Mouse (Mus musculus) kidney, postnatal 36 days (tissue): ENCODE data around the gene Il12rb1.
"Not testable (repeated sequence)": the region's sequence is repeated elsewhere in the genome, so short reads cannot be mapped to it uniquely, and the experiment has no call there.

ENCODE experiments used
- DNase-seq, 2 experiments: peaks; one replicate each; pipeline ENCODE4 v3.0.0; 2021 to 2022; ENCODE audit warnings: mixed read lengths in 2 of 2

The Il12rb1 gene

GRCm38 (mm10) chr8:70801830-70802229 lies 6.4 kb upstream of the Il12rb1 start:
- no peak for DNase-seq

- DNase-seq, result no peak
These were observed 5.3 kb upstream of the Il12rb1 start for GRCm38 (mm10) chr8:70802786-70803510.

GRCm38 (mm10) chr8:70803761-70804480 lies 4.3 kb upstream of the Il12rb1 start:
- peak in 1 of 2 experiments; percentile 58 for DNase-seq

- peak; percentile 92 to 96 for DNase-seq
These were observed 3.6 kb upstream of the Il12rb1 start, which contains the start of gene Mast3 for GRCm38 (mm10) chr8:70804481-70805206. Mast3 (minus strand) TSS chr8:70805054.

GRCm38 (mm10) chr8:70806541-70806940 lies 1.7 kb upstream of the Il12rb1 start:
- peak in 1 of 2 experiments; percentile 41 for DNase-seq

GRCm38 (mm10) chr8:70807304-70807703 lies 945 bp upstream of the Il12rb1 start:
- no peak for DNase-seq

GRCm38 (mm10) chr8:70808955-70809701 lies 879 bp downstream of the Il12rb1 start:
- DNase-seq, result no peak

GRCm38 (mm10) chr8:70810962-70811680 lies 2.9 kb downstream of the Il12rb1 start:
- DNase-seq, result no peak

- DNase-seq, result no peak
These were observed 3.8 kb downstream of the Il12rb1 start for GRCm38 (mm10) chr8:70812055-70812454.

GRCm38 (mm10) chr8:70812885-70813284 lies 4.6 kb downstream of the Il12rb1 start:
- no peak for DNase-seq

GRCm38 (mm10) chr8:70816679-70817078 lies 8.4 kb downstream of the Il12rb1 start:
- peak; percentile 61 to 85 for DNase-seq

- DNase-seq, result peak; percentile 84 to 85
These were observed 12.1 kb downstream of the Il12rb1 start for GRCm38 (mm10) chr8:70820101-70820935.

GRCm38 (mm10) chr8:70821399-70821962 lies 13.2 kb downstream of the Il12rb1 start:
- peak; percentile 71 to 87 for DNase-seq

- DNase-seq, result no peak
These were observed 13.7 kb downstream of the Il12rb1 start for GRCm38 (mm10) chr8:70821992-70822391.

- DNase-seq, result not testable (repeated sequence)
These were observed 14.3 kb downstream of the Il12rb1 start for GRCm38 (mm10) chr8:70822594-70822993.

GRCm38 (mm10) chr8:70823802-70824201 lies 15.6 kb downstream of the Il12rb1 start:
- DNase-seq, result no peak

GRCm38 (mm10) chr8:70825816-70826215 lies 17.6 kb downstream of the Il12rb1 start:
- DNase-seq, result no peak

- no peak for DNase-seq
These were observed 18.8 kb downstream of the Il12rb1 start for GRCm38 (mm10) chr8:70827010-70827409.

GRCm38 (mm10) chr8:70827796-70828195 lies 19.5 kb downstream of the Il12rb1 start:
- DNase-seq, result no peak

GRCm38 (mm10) chr8:70831517-70831916 lies 23.3 kb downstream of the Il12rb1 start:
- DNase-seq, result no peak

- DNase-seq, result peak; percentile 27 to 37
These were observed 24.1 kb downstream of the Il12rb1 start for GRCm38 (mm10) chr8:70832371-70832770.
